Mouse (Mus musculus) heart, embryonic 10.5 days (tissue): ENCODE data around the gene Hoxd9. TPM values are rescaled to one million over a fixed set of nuclear protein-coding genes. Genes with fewer than 3 reads are reported as not detected.

Source experiments
- DNase-seq: peaks from one replicate; pipeline ENCODE4 v3.0.0-alpha.2; 2017; ENCODE audit warnings: low spot score
- H3K27ac ChIP-seq: fragments of 300-500 bp; sonication (generic); 2 replicates; pipeline ENCODE4 v1.5.1; 2016; ENCODE audit warnings: mild to moderate bottlenecking
- H3K27me3 ChIP-seq: fragments of 300-500 bp; sonication (generic); 2 replicates; pipeline ENCODE4 v1.6.1; 2016; ENCODE audit warnings: mild to moderate bottlenecking; ENCODE audit not compliant: poor library complexity, insufficient read depth, severe bottlenecking
- H3K36me3 ChIP-seq: fragments of 300-500 bp; sonication (generic); 2 replicates; pipeline ENCODE4 v1.6.1; 2016; ENCODE audit warnings: mild to moderate bottlenecking, moderate library complexity
- H3K4me1 ChIP-seq: fragments of 300-500 bp; sonication (generic); 2 replicates; pipeline ENCODE4 v1.6.1; 2016; ENCODE audit warnings: mild to moderate bottlenecking
- H3K4me3 ChIP-seq: fragments of 300-500 bp; sonication (generic); 2 replicates; pipeline ENCODE4 v1.5.1; 2016; ENCODE audit warnings: mild to moderate bottlenecking, moderate library complexity
- H3K9me3 ChIP-seq: fragments of 300-500 bp; sonication (generic); 2 replicates; pipeline ENCODE4 v1.6.1; 2016; ENCODE audit warnings: mild to moderate bottlenecking, moderate library complexity
- WGBS: fragments of 180-500 bp; shearing (Covaris S2); methylation state at CpG from one replicate; pipeline ENCODE4 v1.1.7; 2016; 5-methylcytosine and 5-hydroxymethylcytosine counted together
- polyA plus RNA-seq: library from polyadenylated mRNA; unstranded; fragments of >200 nt; fragmentation: Nextera tagmentation; extraction: Ambion mirVana; gene quantifications from 2 replicates; pipeline ENCODE4 v1.2.1, GENCODE M21; 2016

Gene Hoxd9
- polyA plus RNA-seq, 1 experiment from 2014 or later = 3.0 TPM

GRCm38 (mm10) chr2:74708676-74709075 is 11.1 kb downstream of the Hoxd9 start:
- WGBS = 8% methylated on average over 4 of the region's 4 CpGs
- Histone ChIP-seq H3K4me3 (no peak overlapping the region), H3K27ac (no peak overlapping the region), H3K36me3 (no peaks in the 10 kb centered on the region), H3K4me1 (peaks cover 19% of the 10 kb centered on the region), H3K9me3 (no peaks in the 10 kb centered on the region), H3K27me3 (peaks cover 99% of the 10 kb centered on the region)
- DNase-seq = no peak

- no peak overlapping the region for H3K4me3 ChIP-seq
- no peak overlapping the region for H3K27ac ChIP-seq
- H3K4me1 ChIP-seq = peaks cover 16% of the 10 kb centered on the region
- H3K9me3 ChIP-seq = no peaks in the 10 kb centered on the region
- H3K27me3 ChIP-seq = peaks cover 99% of the 10 kb centered on the region
- no peak for DNase-seq
- 7% methylated on average over 5 of the region's 5 CpGs for WGBS
- no peaks in the 10 kb centered on the region for H3K36me3 ChIP-seq
Observed at GRCm38 (mm10) chr2:74709465-74710419, 12.2 kb downstream of the Hoxd9 start.

DNA sequence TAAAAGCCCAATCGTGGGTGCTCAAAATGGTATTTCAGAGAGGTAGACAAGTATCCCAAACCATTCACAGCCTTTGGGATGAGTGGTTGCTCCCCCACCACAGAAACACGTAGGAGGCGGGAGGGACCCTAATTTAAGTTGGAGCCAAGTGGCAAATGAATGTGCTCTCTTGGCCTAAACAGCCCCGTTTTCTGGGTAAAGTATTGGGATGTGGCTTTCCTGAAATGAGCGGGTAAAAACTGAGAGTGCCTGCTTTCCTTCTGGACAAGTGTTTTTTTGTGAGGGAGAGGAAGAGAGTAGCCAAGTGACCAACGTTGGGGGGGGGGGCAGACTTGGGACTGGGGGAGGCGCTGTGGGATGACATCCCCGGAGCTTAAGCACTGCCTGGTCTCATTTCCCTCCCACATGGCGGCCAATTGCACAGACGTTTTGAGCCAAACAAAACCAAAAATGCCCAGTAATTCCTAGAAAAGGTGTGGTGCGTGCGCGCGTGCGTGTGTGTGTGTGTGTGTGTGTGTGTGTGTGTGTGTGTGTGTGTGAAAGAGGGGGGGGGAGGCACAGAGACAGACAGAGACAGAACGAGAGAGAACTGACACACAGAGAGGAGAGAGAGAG is 13.5 kb downstream of the Hoxd9 start:
- Histone ChIP-seq H3K4me1 (peaks cover 13% of the 10 kb centered on the region), H3K27me3 (peaks cover 99% of the 10 kb centered on the region), H3K27ac (no peak overlapping the region), H3K36me3 (no peaks in the 10 kb centered on the region), H3K4me3 (peak overlapping the region; percentile 24; the same call in 1 of the 2 replicates), H3K9me3 (no peaks in the 10 kb centered on the region)
- WGBS = under 1% methylated on average over 16 of the region's 16 CpGs
- no peak for DNase-seq

GRCm38 (mm10) chr2:74711721-74712621 is 14.4 kb downstream of the Hoxd9 start, which contains the start of the genes Hoxd3 and Hoxd4:
Gene Hoxd3 (plus strand): TSS chr2:74711927.
Gene Hoxd4 (plus strand): TSS chr2:74711929.
- H3K9me3 ChIP-seq = no peaks in the 10 kb centered on the region
- no peak for DNase-seq
- H3K36me3 ChIP-seq = no peaks in the 10 kb centered on the region
- peak within 1 kb of the TSS; percentile 59 for H3K4me3 ChIP-seq
- H3K4me1 ChIP-seq = peaks cover 13% of the 10 kb centered on the region
- H3K27ac ChIP-seq = peak within 1 kb of the TSS; percentile 59; the same call in 1 of the 2 replicates
- H3K27me3 ChIP-seq = peaks cover 100% of the 10 kb centered on the region
- WGBS = under 1% methylated on average over 65 of the region's 65 CpGs

DNA sequence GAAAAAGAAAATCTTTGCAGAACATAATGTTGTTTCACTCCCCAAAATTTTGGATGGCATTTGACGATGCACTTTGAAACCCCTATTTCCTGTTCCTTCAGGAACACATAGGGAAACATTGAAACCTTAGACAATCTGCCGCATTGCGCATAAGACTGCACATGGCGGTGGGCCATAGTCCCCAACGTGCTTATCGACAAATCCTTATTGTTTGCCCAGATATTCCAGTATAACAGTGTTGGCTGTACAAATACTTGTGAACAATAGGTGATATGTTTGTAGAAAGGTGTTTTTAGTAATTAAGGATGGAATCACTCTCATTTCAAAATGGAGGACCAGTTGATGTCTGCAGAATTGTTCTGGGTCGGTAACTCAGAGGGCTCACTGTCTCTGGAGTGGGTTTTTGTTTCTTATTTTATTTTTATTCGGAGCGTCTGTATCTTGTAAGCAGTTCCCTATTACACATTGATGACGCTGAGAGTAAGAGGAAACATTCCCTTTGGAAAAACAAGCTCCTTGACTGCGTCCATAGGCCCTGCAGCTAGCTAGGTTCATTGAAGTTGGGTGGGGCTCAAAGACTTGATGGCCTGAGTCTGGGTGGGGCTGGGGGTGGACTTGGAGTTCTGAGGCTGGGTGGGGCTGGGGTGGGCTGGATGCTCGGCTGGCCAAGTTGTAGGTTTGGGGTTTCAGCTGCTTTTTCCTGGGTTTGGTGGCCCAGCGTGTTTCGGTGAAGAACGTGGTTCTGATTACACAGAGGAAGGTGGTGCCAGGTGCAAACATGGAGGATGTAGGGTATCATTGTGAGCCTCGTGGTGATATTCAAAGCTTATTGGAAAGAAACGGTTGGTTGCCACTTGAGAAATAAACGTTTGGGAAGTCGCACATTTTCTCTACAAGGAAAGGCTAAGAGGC is 16.0 kb downstream of the Hoxd9 start:
- Histone ChIP-seq H3K27ac (no peak overlapping the region), H3K36me3 (no peaks in the 10 kb centered on the region), H3K27me3 (peaks cover 100% of the 10 kb centered on the region), H3K4me1 (peaks cover 13% of the 10 kb centered on the region), H3K4me3 (no peak overlapping the region), H3K9me3 (no peaks in the 10 kb centered on the region)
- WGBS = 7% methylated on average over 19 of the region's 19 CpGs
- DNase-seq = no peak

DNA sequence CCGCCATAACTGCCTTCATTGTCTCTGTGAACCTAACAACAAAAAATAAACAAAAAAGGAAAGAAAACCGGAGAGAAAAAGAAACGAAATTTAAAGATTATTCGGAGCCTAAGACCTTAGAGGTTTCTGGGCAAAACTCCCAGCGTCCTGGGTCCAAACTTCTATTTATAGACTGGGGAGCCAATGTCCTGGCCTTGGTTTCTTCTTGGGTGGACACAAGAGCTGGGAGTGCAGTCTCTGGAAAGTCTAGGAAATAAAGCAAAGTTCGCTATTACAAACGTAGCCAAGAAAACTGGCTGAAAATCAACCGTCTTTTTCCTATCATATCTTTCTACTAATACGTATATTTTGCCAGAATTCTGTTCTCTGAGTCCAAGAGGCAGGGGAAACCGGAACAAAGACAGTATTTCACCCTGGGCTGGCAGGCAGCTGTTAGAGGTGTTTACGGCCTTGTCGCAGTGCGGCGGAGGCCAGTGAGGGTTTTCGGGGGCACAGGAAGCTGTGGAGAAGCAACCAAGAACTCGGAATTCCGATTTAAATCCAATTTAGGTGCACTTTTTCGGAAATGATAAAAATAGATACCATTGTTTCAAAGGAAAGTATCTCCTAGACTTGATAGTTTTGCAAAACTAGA is 16.7 kb downstream of the Hoxd9 start:
- DNase-seq = no peak

GRCm38 (mm10) chr2:74714881-74715280 is 17.4 kb downstream of the Hoxd9 start:
- no peaks in the 10 kb centered on the region for H3K9me3 ChIP-seq
- under 1% methylated on average over 14 of the region's 14 CpGs for WGBS
- no peak for DNase-seq
- peaks cover 13% of the 10 kb centered on the region for H3K4me1 ChIP-seq
- H3K27ac ChIP-seq = no peak overlapping the region
- no peak overlapping the region for H3K4me3 ChIP-seq
- peaks cover 100% of the 10 kb centered on the region for H3K27me3 ChIP-seq
- H3K36me3 ChIP-seq = no peaks in the 10 kb centered on the region

More for the DNA sequence above, 16.7 kb downstream of the Hoxd9 start:
- Histone ChIP-seq H3K4me3 (no peak overlapping the region), H3K36me3 (no peaks in the 10 kb centered on the region), H3K27me3 (peaks cover 100% of the 10 kb centered on the region), H3K4me1 (peaks cover 13% of the 10 kb centered on the region), H3K27ac (no peak overlapping the region), H3K9me3 (no peaks in the 10 kb centered on the region)
- WGBS = 4% methylated on average over 18 of the region's 18 CpGs

DNA sequence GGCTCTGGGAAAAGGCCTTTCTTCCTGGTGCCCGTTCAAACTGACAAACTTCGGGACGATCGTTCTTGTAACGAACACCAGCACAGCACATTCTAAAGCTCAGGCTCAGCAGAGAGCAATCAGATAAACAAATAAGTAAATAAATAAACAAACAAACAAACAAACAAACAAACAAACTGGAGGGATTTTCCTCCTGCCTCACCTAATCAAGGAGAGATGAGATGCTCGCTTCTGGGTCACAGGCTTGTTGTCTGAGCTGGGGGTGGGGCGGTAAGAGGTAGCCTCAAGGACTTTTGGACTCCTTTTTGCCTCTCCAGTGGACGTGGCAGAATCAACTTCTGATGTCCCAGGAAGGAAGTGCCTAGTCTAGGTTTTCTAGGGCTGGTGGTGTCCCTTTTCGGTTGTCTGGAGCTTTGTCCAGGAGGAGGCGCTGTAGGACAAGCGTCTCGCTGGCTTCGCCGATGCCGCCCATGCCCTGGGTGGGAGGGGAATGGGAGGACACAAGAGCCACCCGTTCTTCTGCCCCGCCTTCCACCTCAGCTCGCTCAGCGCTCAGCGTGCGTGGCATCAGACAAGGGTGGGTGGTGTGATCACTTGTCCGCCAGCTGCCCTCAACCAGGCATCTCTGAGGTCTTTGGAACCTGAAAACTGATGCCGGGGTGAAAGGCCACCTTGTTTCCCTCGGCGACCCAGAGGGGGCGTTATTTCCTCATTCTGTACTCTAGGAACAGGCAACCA is 18.1 kb downstream of the Hoxd9 start:
- Histone ChIP-seq H3K27ac (no peak overlapping the region), H3K36me3 (no peaks in the 10 kb centered on the region), H3K27me3 (peaks cover 100% of the 10 kb centered on the region), H3K4me3 (peak overlapping the region; percentile 44), H3K4me1 (peaks cover 13% of the 10 kb centered on the region), H3K9me3 (no peaks in the 10 kb centered on the region)
- WGBS = 2% methylated on average over 26 of the region's 26 CpGs
- peak; percentile 91 for DNase-seq

- peaks cover 6% of the 10 kb centered on the region; the same call in 1 of the 2 replicates for H3K4me1 ChIP-seq
- no peaks in the 10 kb centered on the region for H3K9me3 ChIP-seq
- no peak overlapping the region for H3K4me3 ChIP-seq
- no peak for DNase-seq
- peaks cover 100% of the 10 kb centered on the region for H3K27me3 ChIP-seq
- H3K27ac ChIP-seq = no peak overlapping the region
- H3K36me3 ChIP-seq = no peaks in the 10 kb centered on the region
- 8% methylated on average over 2 of the region's 2 CpGs for WGBS
Observed at GRCm38 (mm10) chr2:74720384-74720783, 22.9 kb downstream of the Hoxd9 start.

DNA sequence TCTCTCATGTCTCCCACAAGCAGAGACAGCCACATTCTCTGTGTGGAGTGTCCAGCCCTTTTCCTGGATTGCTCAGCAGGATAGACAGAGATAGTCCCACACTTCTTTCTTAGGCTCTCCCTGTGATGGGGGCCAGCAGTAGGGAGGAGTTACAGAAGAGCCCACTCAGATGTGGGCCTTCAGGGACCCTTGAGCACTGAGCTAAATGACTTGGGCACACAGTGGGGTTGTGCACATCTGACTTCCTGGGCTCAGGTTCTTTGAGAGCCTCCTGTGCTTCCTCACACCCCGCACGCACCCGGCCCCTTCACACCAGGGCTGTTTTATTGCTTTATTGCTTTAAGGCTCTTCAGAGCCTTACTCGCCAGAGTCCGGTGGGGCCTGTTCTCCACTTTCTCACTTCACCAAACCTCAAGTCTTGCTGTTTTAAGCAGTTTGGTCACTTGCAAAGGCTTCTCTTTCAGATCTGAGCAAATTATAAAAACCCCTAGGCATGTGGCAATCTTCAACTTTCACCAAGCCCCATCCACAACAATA is 23.5 kb downstream of the Hoxd9 start:
- Histone ChIP-seq H3K9me3 (no peaks in the 10 kb centered on the region), H3K36me3 (no peaks in the 10 kb centered on the region), H3K4me1 (peaks cover 4% of the 10 kb centered on the region; the same call in 1 of the 2 replicates), H3K27me3 (peaks cover 100% of the 10 kb centered on the region), H3K27ac (no peak overlapping the region), H3K4me3 (no peak overlapping the region)
- DNase-seq = no peak
- WGBS = 8% methylated on average over 5 of the region's 5 CpGs

GRCm38 (mm10) chr2:74721882-74722281 is 24.4 kb downstream of the Hoxd9 start:
- DNase-seq = no peak
- Histone ChIP-seq H3K36me3 (no peaks in the 10 kb centered on the region), H3K27me3 (peaks cover 100% of the 10 kb centered on the region), H3K4me3 (no peak overlapping the region), H3K9me3 (no peaks in the 10 kb centered on the region), H3K27ac (no peak overlapping the region), H3K4me1 (peaks cover 4% of the 10 kb centered on the region; the same call in 1 of the 2 replicates)
- 7% methylated on average over 6 of the region's 6 CpGs for WGBS
